Mouse (Mus musculus) heart, adult 2 months (tissue): ENCODE results near the gene Csk.

Experiments
- CTCF ChIP-seq: fragments of 200-600 bp; IDR thresholded peaks from 2 replicates; pipeline ENCODE4 v1.8.1; 2022; ENCODE audit warnings: antibody characterized with exemption, mild to moderate bottlenecking, moderate library complexity
- EP300 ChIP-seq: fragments of 200-500 bp; IDR thresholded peaks from 2 replicates; pipeline ENCODE4 v1.6.1; 2011; ENCODE audit warnings: low read depth, low read length, control low read depth; ENCODE audit not compliant: insufficient read depth

DNA sequence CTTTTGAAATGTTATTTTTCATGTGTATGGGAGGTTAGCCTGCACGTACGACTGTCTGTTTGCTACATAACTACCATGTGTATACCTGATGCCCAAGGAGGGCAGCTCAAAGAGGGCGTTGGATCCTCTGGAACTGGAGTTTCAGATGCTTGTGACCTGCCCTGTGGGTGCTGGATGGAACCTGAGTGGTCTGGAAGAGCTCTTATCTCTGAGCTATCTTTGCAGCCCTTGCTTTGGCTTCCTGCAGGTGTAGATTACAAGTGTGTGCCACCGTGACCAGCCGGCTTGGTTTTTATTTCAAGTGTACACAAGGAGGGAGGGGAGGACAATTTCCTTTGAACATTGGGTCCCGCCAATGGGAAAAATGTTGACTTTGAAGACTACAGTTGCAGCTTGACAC is 7.1 kb upstream of the Csk start:
- no peak for TF ChIP-seq CTCF
- no peak for TF ChIP-seq EP300
